Mouse (Mus musculus) stomach, postnatal 0 days (tissue): Measurements from ENCODE around the gene Kif2a.

Experiments
- CTCF ChIP-seq: IDR thresholded peaks from 2 replicates; pipeline ENCODE4 v1.5.1; 2016; ENCODE audit warnings: antibody characterized with exemption, low read depth, mild to moderate bottlenecking, moderate library complexity
- EP300 ChIP-seq: optimal IDR thresholded peaks from 2 replicates; pipeline ENCODE3; 2016; ENCODE audit warnings: antibody characterized with exemption

DNA sequence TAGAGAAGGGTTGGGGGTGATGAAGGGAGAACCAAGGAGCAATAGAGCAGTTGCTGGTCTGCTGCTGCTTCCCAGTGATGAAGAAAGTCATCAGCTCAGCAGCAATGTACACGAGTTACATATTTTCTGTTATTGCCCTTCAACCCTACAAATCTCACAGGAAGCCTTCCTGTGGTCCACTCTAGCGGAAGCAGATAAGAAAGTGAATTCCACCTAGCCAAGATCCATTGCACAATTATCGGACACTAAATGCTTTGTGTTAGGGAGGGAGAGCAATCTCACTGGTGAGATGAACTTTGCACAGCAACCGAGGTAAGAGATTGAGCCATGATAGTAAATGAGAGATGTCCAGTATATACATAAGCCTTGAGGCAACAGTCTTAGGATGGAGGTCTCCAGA is 17.6 kb upstream of the Kif2a start:
- TF ChIP-seq CTCF, result no peak
- TF ChIP-seq EP300, result no peak
